In the genomic region with DNA sequence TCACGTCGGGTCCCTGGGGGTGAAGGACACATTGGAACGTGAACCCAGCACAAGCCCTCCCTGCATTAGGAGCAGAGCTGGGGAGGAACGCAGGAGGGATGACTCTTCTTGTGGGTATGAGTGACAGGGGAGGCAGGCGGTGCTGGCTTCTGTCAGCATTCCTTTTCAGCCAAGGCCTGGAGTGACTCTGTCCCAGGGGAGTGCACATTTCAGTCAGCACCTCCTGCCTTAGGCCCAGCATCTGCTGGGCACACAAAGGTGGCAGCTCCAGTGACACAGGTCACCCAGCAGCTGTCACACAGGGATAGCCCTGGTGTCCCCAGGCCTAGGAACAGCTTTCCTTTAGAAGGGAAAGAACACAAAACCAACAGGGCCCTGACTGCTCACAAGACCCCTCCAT, we compare ENCODE assay signal across 27 mouse cellular contexts. TPM values are rescaled to one million over a fixed set of nuclear protein-coding genes. Genes with fewer than 3 reads are reported as not detected.
DNase-seq lines count a peak whose midpoint lies in the region; ATAC-seq and TF ChIP-seq lines count a peak whose summit lies in the region.
"Had no signal": no experiment of that assay in that cellular context is flagged by ENCODE, and none has a peak within 500 bp of the region (broad histone marks: within the 10 kb centered on the region; RNA-seq: fewer than 3 reads in every experiment).

No protein-coding gene starts in this region.

- intact Hi-C loops in gastrocnemius, adult 2 months (cut with DNase I) = loop anchor here (5.0 kb wide), 1 partner anchor 39 kb away; no protein-coding TSS in a partner anchor

- peaks cover 87% of the 10 kb centered on the region for H3K36me3 ChIP-seq in hindbrain, embryonic 13.5 days
- peaks cover 26% of the 10 kb centered on the region for H3K36me3 ChIP-seq in hindbrain, embryonic 16.5 days (ENCODE audit: control insufficient read depth, insufficient read depth, low read length)
- H3K36me3 ChIP-seq: liver, embryonic 15.5 days had no signal

- peaks cover 11% of the 10 kb centered on the region for H3K4me1 ChIP-seq in hindbrain, embryonic 13.5 days (replicated peaks)
- peaks cover 2% of the 10 kb centered on the region; the same call in 1 of the 2 replicates for H3K4me1 ChIP-seq in hindbrain, embryonic 16.5 days (ENCODE audit: control insufficient read depth, insufficient read depth, low read depth, low read length)
- H3K4me1 ChIP-seq: liver, embryonic 15.5 days; stomach, embryonic 15.5 days had no signal

- no peak overlapping the region for H3K4me2 ChIP-seq in hindbrain, embryonic 13.5 days
- no peak overlapping the region for H3K4me2 ChIP-seq in hindbrain, embryonic 16.5 days (ENCODE audit: low read length)
- H3K4me2 ChIP-seq: heart, embryonic 12.5 days; hindbrain, embryonic 14.5 days; kidney, embryonic 15.5 days; liver, embryonic 15.5 days; lung, embryonic 14.5 days; stomach, embryonic 15.5 days had no signal

- H3K9me3 ChIP-seq in hindbrain, embryonic 13.5 days = no peaks in the 10 kb centered on the region
- H3K9me3 ChIP-seq in hindbrain, embryonic 16.5 days (ENCODE audit: control insufficient read depth, low read length) = no peaks in the 10 kb centered on the region
- H3K9me3 ChIP-seq: forebrain, embryonic 10.5 days; heart, embryonic 12.5 days; kidney, embryonic 15.5 days; liver, embryonic 15.5 days; stomach, embryonic 15.5 days had no signal

- DNase-seq in gastrocnemius, adult 2 months = peak; percentile 86
- no peak for DNase-seq in gastrocnemius, postnatal 4 days (ENCODE audit: low spot score in 2 of 2)
- DNase-seq in gastrocnemius, adult 8-10 months (ENCODE audit: low spot score in 2 of 2) = peak; percentile 48 to 76
- DNase-seq in skeletal muscle tissue, adult 2 months (ENCODE audit: low read depth, low spot score) = peak; percentile 96
- DNase-seq: adrenal gland, postnatal 25 days; B cell, adult 2 months; cerebellum, adult 18-20 months; cerebellum, postnatal 14 days; forebrain, postnatal 0 days; heart, adult 11 months; heart, postnatal 14 days; kidney, adult 18-20 months; kidney, postnatal 4 days; layer of hippocampus, postnatal 36 days; lung, embryonic 14.5 days; lung, postnatal 14 days; midbrain, embryonic 14.5 days; right cerebral cortex, postnatal 14 days had no signal

- peak overlapping the region; percentile 39 for H3K4me3 ChIP-seq in gastrocnemius, adult 2 months
- H3K4me3 ChIP-seq in hindbrain, embryonic 13.5 days = no peak overlapping the region
- no peak overlapping the region for H3K4me3 ChIP-seq in hindbrain, embryonic 16.5 days (ENCODE audit: low read length)
- H3K4me3 ChIP-seq: forebrain, embryonic 10.5 days; heart, embryonic 12.5 days; kidney, embryonic 15.5 days; liver, embryonic 15.5 days; stomach, embryonic 15.5 days had no signal

- no peaks in the 10 kb centered on the region for H3K27me3 ChIP-seq in hindbrain, embryonic 13.5 days
- H3K27me3 ChIP-seq in hindbrain, embryonic 16.5 days (replicated peaks; ENCODE audit: control insufficient read depth, insufficient read depth, low read length) = no peaks in the 10 kb centered on the region
- H3K27me3 ChIP-seq: kidney, embryonic 15.5 days; liver, embryonic 15.5 days; stomach, embryonic 15.5 days had no signal

- no peak for TF ChIP-seq CTCF in gastrocnemius, adult 2 months (IDR thresholded peaks at IDR 0.05)

- peak overlapping the region; percentile 89 for H3K27ac ChIP-seq in gastrocnemius, adult 2 months
- H3K27ac ChIP-seq in hindbrain, embryonic 13.5 days = no peak overlapping the region
- no peak overlapping the region for H3K27ac ChIP-seq in hindbrain, embryonic 16.5 days (ENCODE audit: low read depth, low read length)
- H3K27ac ChIP-seq: forebrain, embryonic 10.5 days; hindbrain, embryonic 14.5 days; kidney, embryonic 15.5 days; liver, embryonic 15.5 days; stomach, embryonic 15.5 days had no signal

- WGBS in hindbrain, embryonic 13.5 days = 74% methylated on average over 5 of the region's 5 CpGs
- WGBS in hindbrain, embryonic 16.5 days = 79% methylated on average over 5 of the region's 5 CpGs

- H3K9ac ChIP-seq in hindbrain, embryonic 13.5 days = 0 out of 2 replicates have a peak overlapping the region, but pooled peaks have one; percentile 19
- no peak overlapping the region for H3K9ac ChIP-seq in hindbrain, embryonic 16.5 days (ENCODE audit: low read depth, low read length)
- H3K9ac ChIP-seq: forebrain, postnatal 0 days; hindbrain, embryonic 14.5 days; kidney, embryonic 15.5 days; liver, embryonic 15.5 days; lung, embryonic 14.5 days; stomach, embryonic 15.5 days had no signal

- ATAC-seq in hindbrain, embryonic 13.5 days (ENCODE audit: low FRiP score) = no peak
- no peak for ATAC-seq in hindbrain, embryonic 16.5 days
- ATAC-seq in cerebellum, adult (ENCODE audit: insufficient number of reproducible peaks, low FRiP score, low TSS enrichment) = no peak
- ATAC-seq: forebrain, postnatal 0 days had no signal

RNA-seq across cellular contexts. Expression of gene Foxj1, which starts 12.8 kb away (rescaled TPM):
- total RNA-seq in gastrocnemius, adult 2 months (2021) = under 1 TPM in 1 of 2 experiments, not detected in 1; 0.14 TPM
- under 1 TPM; 0.29 to 0.31 TPM for total RNA-seq in gastrocnemius, postnatal 4 days (2021)
- polyA plus RNA-seq in hindbrain, embryonic 13.5 days (2015; fragmentation: Nextera tagmentation; extraction: Ambion mirVana) = 14.2 and 24.3 TPM in 2 replicates
- polyA plus RNA-seq in hindbrain, embryonic 16.5 days (2015; fragmentation: Nextera tagmentation; extraction: Ambion mirVana) = 13.2 and 16.2 TPM in 2 replicates
- total RNA-seq in gastrocnemius, adult 8-10 months (2022) = not detected

RNA-seq across cellular contexts. Expression of gene Exoc7, which starts 40.9 kb away (rescaled TPM):
- total RNA-seq in gastrocnemius, adult 2 months (2021) = 100 to 1,000 TPM in 1 of 2 experiments, 10 to 100 TPM in 1; 74.1 to 106 TPM
- total RNA-seq in gastrocnemius, postnatal 4 days (2021) = 10 to 100 TPM; 87.9 to 99.9 TPM
- 94.4 and 97.5 TPM in 2 replicates for polyA plus RNA-seq in hindbrain, embryonic 13.5 days (2015; fragmentation: Nextera tagmentation; extraction: Ambion mirVana)
- polyA plus RNA-seq in hindbrain, embryonic 16.5 days (2015; fragmentation: Nextera tagmentation; extraction: Ambion mirVana) = 122 and 127 TPM in 2 replicates
- 10 to 100 TPM; 62.3 to 84.9 (median 73.3) TPM for total RNA-seq in gastrocnemius, adult 8-10 months (2022)

Comparison
In these comparisons a context has a peak if more than half of its experiments do, and no peak if none do; other contexts are left out.
1. DNase-seq: peak in gastrocnemius, adult 2 months (single experiment), gastrocnemius, adult 8-10 months (2 of 2) and skeletal muscle tissue, adult 2 months (single experiment); none in gastrocnemius, postnatal 4 days (0 of 2).